Mouse (Mus musculus) lung, postnatal 0 days (tissue): ENCODE measurements around the gene Mrpl17.

Experiments used
- CTCF ChIP-seq: IDR thresholded peaks from 2 replicates; pipeline ENCODE4 v1.5.1; 2016; ENCODE audit warnings: antibody characterized with exemption, mild to moderate bottlenecking
- EP300 ChIP-seq: IDR thresholded peaks from 2 replicates; pipeline ENCODE4 v1.6.1; 2016; ENCODE audit warnings: antibody characterized with exemption, mild to moderate bottlenecking, control low read depth

- TF ChIP-seq CTCF, result no peak
- no peak for TF ChIP-seq EP300
These were observed 49.0 kb downstream of the Mrpl17 start for GRCm38 (mm10) chr7:105761813-105762484.
